Comparison of ENCODE assay signal across 8 mouse cellular contexts in genomic region chr6:115846640-115847411, GRCm38 (mm10). TPM values are rescaled to one million over a fixed set of nuclear protein-coding genes. Genes with fewer than 3 reads are reported as not detected.
DNase-seq lines count a peak whose midpoint lies in the region; ATAC-seq and TF ChIP-seq lines count a peak whose summit lies in the region.

No protein-coding gene starts in this region.

- H3K4me3 ChIP-seq in MEL (ENCODE audit: control insufficient read depth in 1 of 2, insufficient read depth in 1 of 2, low read depth in 2 of 2, low read length in 2 of 2) = no peak overlapping the region; a peak in 1 of 4 replicates
- no peak overlapping the region for H3K4me3 ChIP-seq in liver, embryonic 12.5 days

- WGBS in liver, embryonic 12.5 days (ENCODE audit: insufficient replicate concordance) = 27% methylated on average over 8 of the region's 8 CpGs

- peak overlapping the region; percentile 27; the same call in 1 of the 2 replicates for H3K9ac ChIP-seq in MEL (ENCODE audit: control insufficient read depth, low read depth, low read length, poor library complexity, severe bottlenecking)
- no peak overlapping the region for H3K9ac ChIP-seq in liver, embryonic 12.5 days

- H3K9me3 ChIP-seq in MEL (replicated peaks; ENCODE audit: insufficient read depth, low read length) = no peaks in the 10 kb centered on the region
- no peaks in the 10 kb centered on the region for H3K9me3 ChIP-seq in liver, embryonic 12.5 days (replicated peaks)

- H3K79me2 ChIP-seq in MEL (ENCODE audit: control insufficient read depth, insufficient read depth, low read length, poor library complexity) = peaks cover 4% of the 10 kb centered on the region

- H3K27ac ChIP-seq in MEL (ENCODE audit: control insufficient read depth, low read depth, low read length) = peak overlapping the region; percentile 37; the same call in 1 of the 2 replicates
- no peak overlapping the region for H3K27ac ChIP-seq in liver, embryonic 12.5 days

- DNase-seq in A20 (ENCODE audit: low read depth, low spot score) = peak; percentile 87
- peak; percentile 86 for DNase-seq in MEL (ENCODE audit: low read depth, low spot score)
- DNase-seq in cerebellum, adult 8-10 months = peak; percentile 54
- DNase-seq in frontal cortex, postnatal 25 days (ENCODE audit: low spot score in 2 of 2) = peak; percentile 41 to 47
- peak; percentile 49 to 72 for DNase-seq in kidney, adult 8-10 months
- peak; percentile 79 for DNase-seq in retina, postnatal 1 day
- DNase-seq in urinary bladder, postnatal 36 days (ENCODE audit: low spot score in 2 of 2) = peak; percentile 38 to 48

- ATAC-seq in liver, embryonic 12.5 days = peak; percentile 52

- peaks cover 3 to 24% of the 10 kb centered on the region in 2 experiments; a peak in 2 of 4 replicates for H3K36me3 ChIP-seq in MEL (ENCODE audit: control insufficient read depth in 1 of 2, insufficient read depth in 2 of 2, low read length in 2 of 2)
- peaks cover 79% of the 10 kb centered on the region for H3K36me3 ChIP-seq in liver, embryonic 12.5 days

- peaks cover 6% of the 10 kb centered on the region in 2 experiments for H3K4me1 ChIP-seq in MEL (ENCODE audit: control insufficient read depth in 1 of 2, insufficient read depth in 2 of 2, low read length in 2 of 2)
- H3K4me1 ChIP-seq in liver, embryonic 12.5 days = peaks cover 11% of the 10 kb centered on the region

- peak; percentile 59 to 67 (median 65) for TF ChIP-seq CTCF in MEL (IDR thresholded peaks at IDR 0.05 in 2 of 3, conservative IDR thresholded peaks at IDR 0.05 in 1 of 3; ENCODE audit: control insufficient read depth in 1 of 3, insufficient read depth in 1 of 3, low read depth in 2 of 3, low read length in 3 of 3, poor library complexity in 1 of 3, severe bottlenecking in 1 of 3)

- TF ChIP-seq RAD21 in MEL (IDR thresholded peaks at IDR 0.05; ENCODE audit: low read depth, low read length) = peak; percentile 60

- H3K4me2 ChIP-seq in liver, embryonic 12.5 days = no peak overlapping the region

- TF ChIP-seq POLR2A in MEL (IDR thresholded peaks at IDR 0.05; ENCODE audit: control insufficient read depth in 1 of 2, insufficient read depth in 1 of 2, low read depth in 1 of 2, low read length in 2 of 2, poor library complexity in 1 of 2) = no peak

- no peaks in the 10 kb centered on the region for H3K27me3 ChIP-seq in MEL (ENCODE audit: control insufficient read depth in 1 of 2, insufficient read depth in 2 of 2, low read length in 2 of 2)
- H3K27me3 ChIP-seq in liver, embryonic 12.5 days (replicated peaks) = no peaks in the 10 kb centered on the region

- peak; percentile 24; a peak in 1 of 4 replicates for TF ChIP-seq EP300 in MEL (IDR thresholded peaks at IDR 0.05; ENCODE audit: low read depth in 1 of 2, low read length in 2 of 2)

TF ChIP-seq in MEL, 35 proteins besides CTCF, POLR2A, EP300 and RAD21:
- TF ChIP-seq ZNF384 (IDR thresholded peaks at IDR 0.05; ENCODE audit: low read depth, low read length) (no peak), E2F4 (IDR thresholded peaks at IDR 0.05; ENCODE audit: borderline replicate concordance, low read depth, low read length) (no peak), JUND (IDR thresholded peaks at IDR 0.05; ENCODE audit: low read depth, low read length) (no peak), MEF2A (IDR thresholded peaks at IDR 0.05; ENCODE audit: extremely low read depth, insufficient replicate concordance, low read depth, low read length, poor library complexity, severe bottlenecking) (no peak), CHD2 (IDR thresholded peaks at IDR 0.05; ENCODE audit: low read length) (no peak), NELFE (IDR thresholded peaks at IDR 0.05; ENCODE audit: low read depth, low read length) (no peak), UBTF (IDR thresholded peaks at IDR 0.05; ENCODE audit: borderline replicate concordance, insufficient read depth, low read depth, low read length) (no peak), ZMIZ1 (IDR thresholded peaks at IDR 0.05; ENCODE audit: low read depth, low read length) (no peak), CHD1 (IDR thresholded peaks at IDR 0.05; ENCODE audit: low read depth, low read length) (no peak), KAT2A (conservative IDR thresholded peaks at IDR 0.05; ENCODE audit: low read depth, low read length) (no peak), SIN3A (IDR thresholded peaks at IDR 0.05; ENCODE audit: low read length) (peak; percentile 70), ELF1 (IDR thresholded peaks at IDR 0.05; ENCODE audit: low read depth, low read length) (peak; percentile 71; the same call in 1 of the 2 replicates), USF1 (IDR thresholded peaks at IDR 0.05; ENCODE audit: low read depth, low read length) (peak; percentile 73), MYC (IDR thresholded peaks at IDR 0.05; ENCODE audit: low read depth, low read length) (peak; percentile 55; the same call in 1 of the 2 replicates), USF2 (IDR thresholded peaks at IDR 0.05; ENCODE audit: borderline replicate concordance in 1 of 2, insufficient read depth in 1 of 2, low read depth in 1 of 2, low read length in 2 of 2) (no peak), MXI1 (IDR thresholded peaks at IDR 0.05; ENCODE audit: low read depth, low read length) (peak; percentile 51; the same call in 1 of the 2 replicates), MAX (IDR thresholded peaks at IDR 0.05; ENCODE audit: low read length) (peak; percentile 57; the same call in 1 of the 2 replicates), NRF1 (IDR thresholded peaks at IDR 0.05; ENCODE audit: insufficient read depth, low read depth, low read length, poor library complexity, severe bottlenecking) (no peak), ETS1 (IDR thresholded peaks at IDR 0.05; ENCODE audit: low read depth, low read length) (peak; percentile 18; the same call in 1 of the 2 replicates), BHLHE40 (IDR thresholded peaks at IDR 0.05; ENCODE audit: borderline replicate concordance, low read depth, low read length) (no peak), ZKSCAN1 (IDR thresholded peaks at IDR 0.05; ENCODE audit: low read depth, low read length) (no peak), MAZ (IDR thresholded peaks at IDR 0.05; ENCODE audit: low read depth, low read length) (peak; percentile 37; the same call in 1 of the 2 replicates), MAFK (IDR thresholded peaks at IDR 0.05; ENCODE audit: borderline replicate concordance, low read depth, low read length) (no peak), GATA1 (IDR thresholded peaks at IDR 0.05; ENCODE audit: low read depth, low read length) (no peak), GABPA (IDR thresholded peaks at IDR 0.05; ENCODE audit: low read depth, low read length) (no peak), TAL1 (IDR thresholded peaks at IDR 0.05; ENCODE audit: low read length) (no peak), SMC3 (IDR thresholded peaks at IDR 0.05; ENCODE audit: low read depth, low read length) (peak; percentile 63), HCFC1 (IDR thresholded peaks at IDR 0.05; ENCODE audit: low read depth, low read length) (0 out of 2 replicates have a peak, but pooled peaks have one; percentile 48), POLR2AphosphoS2 (IDR thresholded peaks at IDR 0.05; ENCODE audit: low read length) (no peak), MYB (IDR thresholded peaks at IDR 0.05; ENCODE audit: low read depth, low read length) (no peak), ZC3H11A (IDR thresholded peaks at IDR 0.05; ENCODE audit: low read depth, low read length) (peak; percentile 30; the same call in 1 of the 2 replicates), TBP (IDR thresholded peaks at IDR 0.05; ENCODE audit: low read depth, low read length) (no peak), TCF12 (IDR thresholded peaks at IDR 0.05; ENCODE audit: low read depth, low read length) (0 out of 2 replicates have a peak, but pooled peaks have one; percentile 18), POLR2AphosphoS5 (IDR thresholded peaks at IDR 0.05; ENCODE audit: borderline replicate concordance, low read depth, low read length) (no peak), RCOR1 (IDR thresholded peaks at IDR 0.05; ENCODE audit: low read depth, low read length) (no peak)

RNA-seq across cellular contexts. Expression of gene Mbd4, which starts 6.3 kb away (rescaled TPM):
- total RNA-seq in MEL (2012; rRNA removed) = 5.6 and 6.4 TPM in 2 replicates
- 10 to 100 TPM in 1 of 2 experiments, not detected in 1; 10.1 TPM for polyA plus RNA-seq in MEL (2012; ENCODE audit: insufficient read depth in 1 of 2, insufficient read length in 2 of 2, low read depth in 1 of 2, low replicate concordance in 2 of 2, missing spikeins in 1 of 2)
- polyA plus RNA-seq in liver, embryonic 12.5 days (2016; fragmentation: Nextera tagmentation; extraction: Ambion mirVana) = 14.5 and 16.2 TPM in 2 replicates

RNA-seq across cellular contexts. Expression of gene Ift122, which starts 6.4 kb away (rescaled TPM):
- total RNA-seq in MEL (2012; rRNA removed) = 3.3 and 4.0 TPM in 2 replicates
- polyA plus RNA-seq in MEL (2012; ENCODE audit: insufficient read depth in 1 of 2, insufficient read length in 2 of 2, low read depth in 1 of 2, low replicate concordance in 2 of 2, missing spikeins in 1 of 2) = 1 to 10 TPM in 1 of 2 experiments, not detected in 1; 8.0 TPM
- polyA plus RNA-seq in liver, embryonic 12.5 days (2016; fragmentation: Nextera tagmentation; extraction: Ambion mirVana) = 4.8 and 5.3 TPM in 2 replicates

RNA-seq across cellular contexts. Expression of gene Efcab12, which starts 8.6 kb away (rescaled TPM):
- total RNA-seq in MEL (2012; rRNA removed) = not detected in 2 replicates
- under 1 TPM in 1 of 2 experiments, not detected in 1; 0.11 TPM for polyA plus RNA-seq in MEL (2012; ENCODE audit: insufficient read depth in 1 of 2, insufficient read length in 2 of 2, low read depth in 1 of 2, low replicate concordance in 2 of 2, missing spikeins in 1 of 2)
- polyA plus RNA-seq in liver, embryonic 12.5 days (2016; fragmentation: Nextera tagmentation; extraction: Ambion mirVana) = 0.25 and 0.26 TPM in 2 replicates

RNA-seq across cellular contexts. Expression of gene Rpl32, which starts 38.3 kb away (rescaled TPM):
- 4,686 and 5,400 TPM in 2 replicates for total RNA-seq in MEL (2012; rRNA removed)
- polyA plus RNA-seq in MEL (2012; ENCODE audit: insufficient read depth in 1 of 2, insufficient read length in 2 of 2, low read depth in 1 of 2, low replicate concordance in 2 of 2, missing spikeins in 1 of 2) = 1,000 to 10,000 TPM in 1 of 2 experiments, not detected in 1; 4,514 TPM
- 1,876 and 1,897 TPM in 2 replicates for polyA plus RNA-seq in liver, embryonic 12.5 days (2016; fragmentation: Nextera tagmentation; extraction: Ambion mirVana)
